Mouse (Mus musculus) neural tube, embryonic 15.5 days (tissue): ENCODE measurements at regions not wholly inside any gene's neighbourhood (a gene's known extent, or its start where the extent isn't known, plus 50 kb on each side); places are given as distances from the start of the nearest gene placed in this dataset.
"Not testable (repeated sequence)": the region's sequence is repeated elsewhere in the genome, so short reads cannot be mapped to it uniquely, and the experiment has no call there.

Experiments used
- ATAC-seq: fragments of 200-750 bp; cut with Nextera tagmentation; 2 replicates; pipeline ENCODE4 v1.8.0; 2017; ENCODE audit warnings: mild to moderate bottlenecking, moderate TSS enrichment, moderate library complexity; ENCODE audit not compliant: low FRiP score
- H3K27ac ChIP-seq: fragments of 300-500 bp; sonication (generic); replicated peaks from 2 replicates; pipeline ENCODE4 v1.5.1; 2015; ENCODE audit warnings: mild to moderate bottlenecking, inconsistent platforms
- H3K27me3 ChIP-seq: fragments of 300-500 bp; sonication (generic); replicated peaks from 2 replicates; pipeline ENCODE4 v1.6.1; 2015; ENCODE audit warnings: inconsistent platforms
- H3K36me3 ChIP-seq: fragments of 300-500 bp; sonication (generic); 2 replicates; pipeline ENCODE4 v1.6.1; 2015; ENCODE audit warnings: inconsistent platforms
- H3K4me1 ChIP-seq: fragments of 300-500 bp; sonication (generic); 2 replicates; pipeline ENCODE4 v1.6.1; 2015; ENCODE audit warnings: inconsistent platforms
- H3K4me2 ChIP-seq: fragments of 300-500 bp; sonication (generic); 2 replicates; pipeline ENCODE4 v1.6.1; 2015; ENCODE audit warnings: inconsistent platforms, mild to moderate bottlenecking, moderate library complexity
- H3K4me3 ChIP-seq: fragments of 300-500 bp; sonication (generic); replicated peaks from 2 replicates; pipeline ENCODE4 v1.5.1; 2015; ENCODE audit warnings: mild to moderate bottlenecking, inconsistent platforms
- H3K9ac ChIP-seq: fragments of 300-500 bp; sonication (generic); replicated peaks from 2 replicates; pipeline ENCODE4 v1.6.1; 2015; ENCODE audit warnings: mild to moderate bottlenecking, inconsistent platforms
- H3K9me3 ChIP-seq: fragments of 300-500 bp; sonication (generic); replicated peaks from 2 replicates; pipeline ENCODE4 v1.6.1; 2016; ENCODE audit warnings: inconsistent platforms
- WGBS: fragments of 180-500 bp; shearing (Covaris S2); methylation state at CpG from one replicate; pipeline ENCODE4 v1.1.7; 2015; ENCODE audit warnings: mixed read lengths; 5-methylcytosine and 5-hydroxymethylcytosine counted together

- H3K27ac ChIP-seq, H3K36me3 ChIP-seq, ATAC-seq: not testable (repeated sequence)
Observed at GRCm38 (mm10) chr12:20928966-20929365, 61.3 kb upstream of the Asap2 start.

More at GRCm38 (mm10) chr12:20928966-20929365, 61.3 kb upstream of the Asap2 start:
- not testable (repeated sequence) for H3K4me1 ChIP-seq, H3K9ac ChIP-seq, H3K27me3 ChIP-seq, H3K4me3 ChIP-seq, H3K4me2 ChIP-seq, H3K9me3 ChIP-seq
- WGBS, result 33% methylated on average over 3 of the region's 3 CpGs
